Mouse (Mus musculus) liver, embryonic 15.5 days (tissue): ENCODE measurements around the gene Hsd17b7. TPM values are rescaled to one million over a fixed set of nuclear protein-coding genes. Genes with fewer than 3 reads are reported as not detected.
"Not testable (repeated sequence)": the region's sequence is repeated elsewhere in the genome, so short reads cannot be mapped to it uniquely, and the experiment has no call there.

Experiments
- ATAC-seq: fragments of 200-750 bp; cut with Nextera tagmentation; 2 replicates; pipeline ENCODE4 v1.8.0; 2017; ENCODE audit warnings: moderate number of reproducible peaks, mild to moderate bottlenecking, moderate library complexity; ENCODE audit not compliant: insufficient read depth
- H3K27ac ChIP-seq: fragments of 300-500 bp; sonication (generic); replicated peaks from 2 replicates; pipeline ENCODE4 v1.5.1; 2015; ENCODE audit warnings: mild to moderate bottlenecking, inconsistent platforms
- H3K27me3 ChIP-seq: fragments of 300-500 bp; sonication (generic); 2 replicates; pipeline ENCODE4 v1.6.1; 2015; ENCODE audit warnings: mild to moderate bottlenecking, inconsistent platforms
- H3K36me3 ChIP-seq: fragments of 300-500 bp; sonication (generic); replicated peaks from 2 replicates; pipeline ENCODE4 v1.6.1; 2015; ENCODE audit warnings: moderate library complexity, mild to moderate bottlenecking, inconsistent platforms
- H3K4me1 ChIP-seq: fragments of 300-500 bp; sonication (generic); replicated peaks from 2 replicates; pipeline ENCODE4 v1.6.1; 2015; ENCODE audit warnings: inconsistent platforms
- H3K4me2 ChIP-seq: fragments of 300-500 bp; sonication (generic); 2 replicates; pipeline ENCODE4 v1.6.1; 2015; ENCODE audit warnings: moderate library complexity, mild to moderate bottlenecking, inconsistent platforms
- H3K4me3 ChIP-seq: fragments of 300-500 bp; sonication (generic); replicated peaks from 2 replicates; pipeline ENCODE4 v1.5.1; 2015; ENCODE audit warnings: mild to moderate bottlenecking, inconsistent platforms
- H3K9ac ChIP-seq: fragments of 300-500 bp; sonication (generic); 2 replicates; pipeline ENCODE4 v1.6.1; 2015; ENCODE audit warnings: moderate library complexity, mild to moderate bottlenecking, inconsistent platforms
- H3K9me3 ChIP-seq: fragments of 300-500 bp; sonication (generic); replicated peaks from 2 replicates; pipeline ENCODE4 v1.6.1; 2016; ENCODE audit warnings: inconsistent platforms
- WGBS: fragments of 180-500 bp; shearing (Covaris S2); methylation state at CpG from one replicate; pipeline ENCODE4 v1.1.7; 2015; ENCODE audit warnings: mixed read lengths; ENCODE audit not compliant: insufficient replicate concordance; 5-methylcytosine and 5-hydroxymethylcytosine counted together
- polyA plus RNA-seq: library from polyadenylated mRNA; unstranded; fragments of >200 nt; fragmentation: Nextera tagmentation; extraction: Ambion mirVana; gene quantifications from 2 replicates; pipeline ENCODE4 v1.2.1, GENCODE M21; 2015

Gene Hsd17b7
- 10.6 and 12.7 TPM in 2 replicates for polyA plus RNA-seq

- Histone ChIP-seq H3K9me3 (no peaks in the 10 kb centered on the region), H3K36me3 (peaks cover 9% of the 10 kb centered on the region; the same call in 1 of the 2 replicates), H3K27ac (peak within 1 kb of the TSS; percentile 68), H3K9ac (peak within 1 kb of the TSS; percentile 54), H3K4me3 (peak within 1 kb of the TSS; percentile 66), H3K27me3 (no peaks in the 10 kb centered on the region), H3K4me1 (peaks cover 12% of the 10 kb centered on the region), H3K4me2 (peak within 1 kb of the TSS; percentile 90)
- ATAC-seq, result peak; percentile 100
- under 1% methylated on average over 48 of the region's 48 CpGs for WGBS
Measured at GRCm38 (mm10) chr1:169968792-169969515, at the start of gene Hsd17b7. Gene Hsd17b7 (minus strand): TSS chr1:169969241.

GRCm38 (mm10) chr1:170014784-170015183 is 45.7 kb upstream of the Hsd17b7 start:
- peaks cover 21% of the 10 kb centered on the region for H3K9me3 ChIP-seq
- no peak overlapping the region for H3K4me3 ChIP-seq
- H3K4me1 ChIP-seq, result no peaks in the 10 kb centered on the region
- 64% methylated on average over 3 of the region's 3 CpGs for WGBS
- H3K27me3 ChIP-seq, result no peaks in the 10 kb centered on the region
- H3K4me2 ChIP-seq, result no peak overlapping the region
- H3K36me3 ChIP-seq, result no peaks in the 10 kb centered on the region
- no peak for ATAC-seq
- H3K27ac ChIP-seq, result no peak overlapping the region
- H3K9ac ChIP-seq, result no peak overlapping the region

- H3K27me3 ChIP-seq, result no peaks in the 10 kb centered on the region
- H3K9me3 ChIP-seq, result no peaks in the 10 kb centered on the region
- H3K9ac ChIP-seq, result no peak overlapping the region
- no peak overlapping the region for H3K27ac ChIP-seq
- H3K36me3 ChIP-seq, result no peaks in the 10 kb centered on the region
- H3K4me3 ChIP-seq, result no peak overlapping the region
- H3K4me2 ChIP-seq, result no peak overlapping the region
- no peak for ATAC-seq
- WGBS, result 73% methylated on average over 15 of the region's 15 CpGs
- no peaks in the 10 kb centered on the region for H3K4me1 ChIP-seq
Measured at GRCm38 (mm10) chr1:170010716-170011505, 41.9 kb upstream of the Hsd17b7 start.

GRCm38 (mm10) chr1:170009296-170009695 is 40.3 kb upstream of the Hsd17b7 start:
- no peak for ATAC-seq
- Histone ChIP-seq H3K27me3 (no peaks in the 10 kb centered on the region), H3K9ac (no peak overlapping the region), H3K4me3 (no peak overlapping the region), H3K4me1 (no peaks in the 10 kb centered on the region), H3K4me2 (no peak overlapping the region), H3K36me3 (no peaks in the 10 kb centered on the region), H3K9me3 (no peaks in the 10 kb centered on the region), H3K27ac (no peak overlapping the region)
- WGBS, result 79% methylated on average over 1 of the region's 1 CpGs

GRCm38 (mm10) chr1:170008432-170009220 is 39.6 kb upstream of the Hsd17b7 start:
- ATAC-seq, result no peak
- Histone ChIP-seq H3K27ac (no peak overlapping the region), H3K36me3 (no peaks in the 10 kb centered on the region), H3K27me3 (no peaks in the 10 kb centered on the region), H3K4me2 (no peak overlapping the region), H3K9ac (no peak overlapping the region), H3K9me3 (no peaks in the 10 kb centered on the region), H3K4me1 (no peaks in the 10 kb centered on the region), H3K4me3 (no peak overlapping the region)
- WGBS, result 58% methylated on average over 13 of the region's 13 CpGs

GRCm38 (mm10) chr1:170006516-170006915 is 37.5 kb upstream of the Hsd17b7 start:
- H3K4me2 ChIP-seq, result no peak overlapping the region
- H3K36me3 ChIP-seq, result no peaks in the 10 kb centered on the region
- no peaks in the 10 kb centered on the region for H3K9me3 ChIP-seq
- no peaks in the 10 kb centered on the region for H3K27me3 ChIP-seq
- no peaks in the 10 kb centered on the region for H3K4me1 ChIP-seq
- ATAC-seq, result no peak
- H3K9ac ChIP-seq, result no peak overlapping the region
- no peak overlapping the region for H3K27ac ChIP-seq
- no peak overlapping the region for H3K4me3 ChIP-seq
- 44% methylated on average over 5 of the region's 5 CpGs for WGBS

GRCm38 (mm10) chr1:170005297-170005696 is 36.3 kb upstream of the Hsd17b7 start:
- no peaks in the 10 kb centered on the region for H3K4me1 ChIP-seq
- H3K4me3 ChIP-seq, result no peak overlapping the region
- no peaks in the 10 kb centered on the region for H3K36me3 ChIP-seq
- no peaks in the 10 kb centered on the region for H3K27me3 ChIP-seq
- WGBS, result 44% methylated on average over 3 of the region's 3 CpGs
- no peak overlapping the region for H3K4me2 ChIP-seq
- no peaks in the 10 kb centered on the region for H3K9me3 ChIP-seq
- H3K27ac ChIP-seq, result no peak overlapping the region
- H3K9ac ChIP-seq, result no peak overlapping the region
- no peak for ATAC-seq

GRCm38 (mm10) chr1:169993901-169994300 is 24.9 kb upstream of the Hsd17b7 start:
- not testable (repeated sequence) for H3K27ac ChIP-seq, H3K36me3 ChIP-seq, H3K9me3 ChIP-seq, H3K4me2 ChIP-seq, H3K27me3 ChIP-seq, H3K4me3 ChIP-seq, H3K9ac ChIP-seq, H3K4me1 ChIP-seq, ATAC-seq
- WGBS, result 71% methylated on average over 6 of the region's 6 CpGs

- Histone ChIP-seq H3K27me3 (no peaks in the 10 kb centered on the region), H3K9ac (no peak overlapping the region), H3K36me3 (no peaks in the 10 kb centered on the region), H3K4me1 (no peaks in the 10 kb centered on the region), H3K9me3 (no peaks in the 10 kb centered on the region), H3K27ac (no peak overlapping the region), H3K4me3 (no peak overlapping the region), H3K4me2 (no peak overlapping the region)
- no peak for ATAC-seq
- WGBS, result 63% methylated on average over 1 of the region's 1 CpGs
Measured at GRCm38 (mm10) chr1:169986166-169986565, 17.1 kb upstream of the Hsd17b7 start.

GRCm38 (mm10) chr1:169977621-169978020 is 8.6 kb upstream of the Hsd17b7 start:
- H3K9ac ChIP-seq, result no peak overlapping the region
- H3K4me1 ChIP-seq, result no peaks in the 10 kb centered on the region
- no peaks in the 10 kb centered on the region for H3K36me3 ChIP-seq
- H3K9me3 ChIP-seq, result no peaks in the 10 kb centered on the region
- no peak for ATAC-seq
- 61% methylated on average over 4 of the region's 4 CpGs for WGBS
- H3K27me3 ChIP-seq, result no peaks in the 10 kb centered on the region
- no peak overlapping the region for H3K4me3 ChIP-seq
- no peak overlapping the region for H3K4me2 ChIP-seq
- H3K27ac ChIP-seq, result no peak overlapping the region

GRCm38 (mm10) chr1:169971998-169972397 is 3.0 kb upstream of the Hsd17b7 start:
- H3K36me3 ChIP-seq, result no peaks in the 10 kb centered on the region
- 63% methylated on average over 2 of the region's 2 CpGs for WGBS
- H3K4me3 ChIP-seq, result no peak overlapping the region
- no peak overlapping the region for H3K27ac ChIP-seq
- H3K4me2 ChIP-seq, result no peak overlapping the region
- no peaks in the 10 kb centered on the region for H3K9me3 ChIP-seq
- peaks cover 12% of the 10 kb centered on the region for H3K4me1 ChIP-seq
- ATAC-seq, result no peak
- H3K9ac ChIP-seq, result no peak overlapping the region
- no peaks in the 10 kb centered on the region for H3K27me3 ChIP-seq
